Mouse (Mus musculus) spleen, adult 2 months (tissue): Measurements from ENCODE around the gene Tbc1d2b. TPM values are rescaled to one million over a fixed set of nuclear protein-coding genes. Genes with fewer than 3 reads are reported as not detected.

ENCODE experiments used
- DNase-seq, 2 experiments: peaks; one replicate each; pipeline versions ENCODE4 v3.0.0 to v3.0.0-alpha.2; 2012 to 2021; ENCODE audit warnings: low spot score in 2 of 2, low read depth in 1 of 2
- H3K27ac ChIP-seq: fragments of 200-500 bp; 2 replicates; pipeline ENCODE4 v1.5.1; 2012; ENCODE audit warnings: low read length, inconsistent platforms; ENCODE audit not compliant: insufficient read depth
- H3K27me3 ChIP-seq: fragments of 200-500 bp; 2 replicates; pipeline ENCODE4 v1.6.1; 2012; ENCODE audit warnings: mild to moderate bottlenecking, moderate library complexity, low read length, inconsistent platforms; ENCODE audit not compliant: control insufficient read depth, insufficient read depth
- H3K36me3 ChIP-seq: fragments of 200-500 bp; 2 replicates; pipeline ENCODE4 v1.6.1; 2012; ENCODE audit warnings: mild to moderate bottlenecking, low read length, inconsistent platforms; ENCODE audit not compliant: control insufficient read depth, insufficient read depth
- H3K4me1 ChIP-seq: fragments of 200-500 bp; 2 replicates; pipeline ENCODE4 v1.6.1; 2011; ENCODE audit warnings: inconsistent platforms; ENCODE audit not compliant: control insufficient read depth, insufficient read depth, insufficient read length
- H3K4me3 ChIP-seq: fragments of 200-500 bp; 2 replicates; pipeline ENCODE4 v1.5.1; 2011; ENCODE audit warnings: mild to moderate bottlenecking, inconsistent platforms; ENCODE audit not compliant: insufficient read depth, insufficient read length; ENCODE audit errors: extremely low read depth
- CTCF ChIP-seq: fragments of 200-500 bp; IDR thresholded peaks from 2 replicates; pipeline ENCODE4 v1.5.1; 2011; ENCODE audit warnings: mild to moderate bottlenecking, inconsistent platforms; ENCODE audit not compliant: insufficient read depth, insufficient read length, insufficient replicate concordance; ENCODE audit errors: extremely low read depth
- POLR2A ChIP-seq: fragments of 200-500 bp; IDR thresholded peaks from 2 replicates; pipeline ENCODE4 v1.6.1; 2011; ENCODE audit warnings: low read depth, low read length, inconsistent platforms
- WGBS: fragments of 180-500 bp; shearing (Covaris S2); methylation state at CpG from one replicate; pipeline ENCODE4 v1.1.7; 2018; 5-methylcytosine and 5-hydroxymethylcytosine counted together
- polyA plus RNA-seq: library from polyadenylated mRNA; depleted of rRNA; stranded (reverse); fragments of >200 nt; gene quantifications from 2 replicates; pipeline ENCODE4 v1.2.3, GENCODE M21; 2012

Tbc1d2b gene
- polyA plus RNA-seq, 1 experiment = 26.4 TPM

GRCm38 (mm10) chr9:90181656-90182388 lies 88.8 kb downstream of the Tbc1d2b start:
- Histone ChIP-seq H3K36me3 (no peaks in the 10 kb centered on the region), H3K27me3 (no peaks in the 10 kb centered on the region), H3K4me1 (no peaks in the 10 kb centered on the region; the same call in 1 of the 2 replicates), H3K27ac (no peak overlapping the region), H3K4me3 (no peak overlapping the region)
- WGBS = 34% methylated on average over 6 of the region's 6 CpGs
- no peak for TF ChIP-seq CTCF
- no peak for DNase-seq

GRCm38 (mm10) chr9:90179409-90179808 lies 91.2 kb downstream of the Tbc1d2b start:
- Histone ChIP-seq H3K36me3 (no peaks in the 10 kb centered on the region), H3K4me3 (no peak overlapping the region), H3K27me3 (no peaks in the 10 kb centered on the region), H3K4me1 (no peaks in the 10 kb centered on the region), H3K27ac (no peak overlapping the region)
- no peak for DNase-seq
- WGBS = 62% methylated on average over 5 of the region's 5 CpGs
- no peak for TF ChIP-seq CTCF
- no peak for TF ChIP-seq POLR2A

- TF ChIP-seq CTCF (no peak), POLR2A (no peak)
- Histone ChIP-seq H3K4me1 (no peaks in the 10 kb centered on the region), H3K4me3 (no peak overlapping the region), H3K36me3 (no peaks in the 10 kb centered on the region), H3K27ac (no peak overlapping the region), H3K27me3 (no peaks in the 10 kb centered on the region)
- 95% methylated on average over 3 of the region's 3 CpGs for WGBS
- DNase-seq = no peak
Measured at GRCm38 (mm10) chr9:90173330-90173729, 97.3 kb downstream of the Tbc1d2b start.

GRCm38 (mm10) chr9:90172528-90173321 lies 97.9 kb downstream of the Tbc1d2b start:
- Histone ChIP-seq H3K4me1 (no peaks in the 10 kb centered on the region), H3K27me3 (no peaks in the 10 kb centered on the region), H3K36me3 (no peaks in the 10 kb centered on the region), H3K4me3 (no peak overlapping the region), H3K27ac (no peak overlapping the region)
- no peak for DNase-seq
- WGBS = 75% methylated on average over 8 of the region's 8 CpGs
- no peak for TF ChIP-seq POLR2A
- TF ChIP-seq CTCF = no peak

- Histone ChIP-seq H3K4me3 (no peak overlapping the region), H3K27me3 (no peaks in the 10 kb centered on the region), H3K4me1 (no peaks in the 10 kb centered on the region), H3K27ac (no peak overlapping the region), H3K36me3 (no peaks in the 10 kb centered on the region)
- TF ChIP-seq CTCF (no peak), POLR2A (no peak)
- 93% methylated on average over 19 of the region's 19 CpGs for WGBS
- no peak for DNase-seq
Measured at GRCm38 (mm10) chr9:90171421-90171820, 99.2 kb downstream of the Tbc1d2b start.

GRCm38 (mm10) chr9:90169965-90170364 lies 100.6 kb downstream of the Tbc1d2b start:
- no peak overlapping the region for H3K4me3 ChIP-seq
- no peak for TF ChIP-seq POLR2A
- no peak for TF ChIP-seq CTCF
- 83% methylated on average over 4 of the region's 4 CpGs for WGBS
- H3K27me3 ChIP-seq = no peaks in the 10 kb centered on the region
- DNase-seq = no peak
- H3K4me1 ChIP-seq = no peaks in the 10 kb centered on the region
- H3K36me3 ChIP-seq = no peaks in the 10 kb centered on the region
- no peak overlapping the region for H3K27ac ChIP-seq

- no peak overlapping the region for H3K4me3 ChIP-seq
- 82% methylated on average over 5 of the region's 5 CpGs for WGBS
- no peak for DNase-seq
- TF ChIP-seq CTCF (no peak), POLR2A (no peak)
- H3K36me3 ChIP-seq = no peaks in the 10 kb centered on the region
- H3K4me1 ChIP-seq = no peaks in the 10 kb centered on the region
- no peak overlapping the region for H3K27ac ChIP-seq
- peaks cover 3% of the 10 kb centered on the region; the same call in 1 of the 2 replicates for H3K27me3 ChIP-seq
Measured at GRCm38 (mm10) chr9:90166615-90167014, 104.0 kb downstream of the Tbc1d2b start.
